Mouse (Mus musculus) small intestine, adult 2 months (tissue): ENCODE measurements at regions not wholly inside any gene's neighbourhood (a gene's known extent, or its start where the extent isn't known, plus 50 kb on each side); places are given as distances from the start of the nearest gene placed in this dataset.

Experiments used
- H3K27ac ChIP-seq: fragments of 200-500 bp; 2 replicates; pipeline ENCODE4 v1.5.1; 2012; ENCODE audit warnings: low read depth, low read length, control low read depth, inconsistent platforms; ENCODE audit not compliant: insufficient read depth
- H3K27me3 ChIP-seq: fragments of 200-500 bp; 2 replicates; pipeline ENCODE4 v1.6.1; 2012; ENCODE audit warnings: mild to moderate bottlenecking, moderate library complexity, low read length, inconsistent platforms; ENCODE audit not compliant: control insufficient read depth, insufficient read depth
- H3K36me3 ChIP-seq: fragments of 200-500 bp; 2 replicates; pipeline ENCODE4 v1.6.1; 2012; ENCODE audit warnings: mild to moderate bottlenecking, low read length, control low read depth, inconsistent platforms; ENCODE audit not compliant: control insufficient read depth, insufficient read depth
- H3K4me1 ChIP-seq: fragments of 200-500 bp; 2 replicates; pipeline ENCODE4 v1.6.1; 2012; ENCODE audit warnings: low read length, inconsistent platforms, mixed read lengths; ENCODE audit not compliant: control insufficient read depth, insufficient read depth, insufficient read length
- H3K4me3 ChIP-seq: fragments of 200-500 bp; 2 replicates; pipeline ENCODE4 v1.5.1; 2012; ENCODE audit warnings: low read depth, mild to moderate bottlenecking, control low read depth, inconsistent platforms, low read length, moderate library complexity
- CTCF ChIP-seq: fragments of 200-500 bp; IDR thresholded peaks from 2 replicates; pipeline ENCODE4 v1.5.1; 2012; ENCODE audit warnings: low read depth, mild to moderate bottlenecking, control low read depth, inconsistent platforms, low read length, moderate library complexity, mixed read lengths; ENCODE audit not compliant: insufficient replicate concordance, insufficient read length; ENCODE audit errors: extremely low read depth
- POLR2A ChIP-seq: fragments of 200-500 bp; IDR thresholded peaks from 2 replicates; pipeline ENCODE4 v1.6.1; 2012; ENCODE audit warnings: low read depth, mild to moderate bottlenecking, control low read depth, inconsistent platforms, low read length, moderate library complexity
- WGBS: fragments of 180-500 bp; shearing (Covaris S2); methylation state at CpG from one replicate; pipeline ENCODE4 v1.1.7; 2018; 5-methylcytosine and 5-hydroxymethylcytosine counted together

GRCm38 (mm10) chr9:112834441-112835245 is 598.9 kb upstream of the Arpp21 start:
- WGBS: 88% methylated on average over 5 of the region's 5 CpGs
- no peaks in the 10 kb centered on the region for H3K4me1 ChIP-seq
- H3K4me3 ChIP-seq: no peak overlapping the region
- H3K27ac ChIP-seq: no peak overlapping the region
- no peak for TF ChIP-seq CTCF
- no peak for TF ChIP-seq POLR2A
- H3K27me3 ChIP-seq: no peaks in the 10 kb centered on the region
- no peaks in the 10 kb centered on the region for H3K36me3 ChIP-seq

GRCm38 (mm10) chr9:112831102-112831501 is 595.4 kb upstream of the Arpp21 start:
- H3K4me3 ChIP-seq: no peak overlapping the region
- no peak for TF ChIP-seq CTCF
- TF ChIP-seq POLR2A: no peak
- no peak overlapping the region for H3K27ac ChIP-seq
- H3K4me1 ChIP-seq: no peaks in the 10 kb centered on the region
- H3K27me3 ChIP-seq: no peaks in the 10 kb centered on the region
- no peaks in the 10 kb centered on the region for H3K36me3 ChIP-seq
- 83% methylated on average over 2 of the region's 2 CpGs for WGBS

- no peak overlapping the region for H3K27ac ChIP-seq
- 59% methylated on average over 4 of the region's 4 CpGs for WGBS
- H3K27me3 ChIP-seq: no peaks in the 10 kb centered on the region
- no peaks in the 10 kb centered on the region for H3K36me3 ChIP-seq
- H3K4me3 ChIP-seq: no peak overlapping the region
- TF ChIP-seq POLR2A: no peak
- H3K4me1 ChIP-seq: no peaks in the 10 kb centered on the region
These were observed 592.9 kb upstream of the Arpp21 start for GRCm38 (mm10) chr9:112828602-112829001.

GRCm38 (mm10) chr9:112826592-112826991 is 590.9 kb upstream of the Arpp21 start:
- no peaks in the 10 kb centered on the region for H3K4me1 ChIP-seq
- no peak overlapping the region for H3K27ac ChIP-seq
- no peak overlapping the region for H3K4me3 ChIP-seq
- no peaks in the 10 kb centered on the region for H3K27me3 ChIP-seq
- no peak for TF ChIP-seq CTCF
- H3K36me3 ChIP-seq: no peaks in the 10 kb centered on the region
- WGBS: 43% methylated on average over 5 of the region's 5 CpGs

GRCm38 (mm10) chr9:112821940-112822339 is 586.2 kb upstream of the Arpp21 start:
- H3K27me3 ChIP-seq: no peaks in the 10 kb centered on the region
- no peaks in the 10 kb centered on the region for H3K36me3 ChIP-seq
- no peaks in the 10 kb centered on the region for H3K4me1 ChIP-seq
- no peak overlapping the region for H3K27ac ChIP-seq
- no peak overlapping the region for H3K4me3 ChIP-seq
- TF ChIP-seq CTCF (no peak), POLR2A (no peak)
- WGBS: 88% methylated on average over 1 of the region's 1 CpGs

GRCm38 (mm10) chr9:112811946-112812345 is 576.2 kb upstream of the Arpp21 start:
- H3K27ac ChIP-seq: no peak overlapping the region
- H3K36me3 ChIP-seq: no peaks in the 10 kb centered on the region
- H3K4me3 ChIP-seq: no peak overlapping the region
- WGBS: 47% methylated on average over 1 of the region's 1 CpGs
- no peaks in the 10 kb centered on the region for H3K4me1 ChIP-seq
- H3K27me3 ChIP-seq: no peaks in the 10 kb centered on the region
- no peak for TF ChIP-seq CTCF
- TF ChIP-seq POLR2A: no peak

- Histone ChIP-seq H3K4me1 (no peaks in the 10 kb centered on the region), H3K36me3 (no peaks in the 10 kb centered on the region), H3K27me3 (no peaks in the 10 kb centered on the region), H3K27ac (no peak overlapping the region), H3K4me3 (no peak overlapping the region)
- WGBS: 86% methylated on average over 2 of the region's 2 CpGs
- TF ChIP-seq CTCF: no peak
- TF ChIP-seq POLR2A: no peak
These were observed 564.0 kb upstream of the Arpp21 start for GRCm38 (mm10) chr9:112799583-112800220.
